Mouse (Mus musculus) kidney, adult 8-10 months (tissue): ENCODE data around the gene Pik3ap1.

Source experiments
- DNase-seq, 2 experiments: peaks; one replicate each; pipeline ENCODE4 v3.0.0; 2022

Pik3ap1 gene

DNA sequence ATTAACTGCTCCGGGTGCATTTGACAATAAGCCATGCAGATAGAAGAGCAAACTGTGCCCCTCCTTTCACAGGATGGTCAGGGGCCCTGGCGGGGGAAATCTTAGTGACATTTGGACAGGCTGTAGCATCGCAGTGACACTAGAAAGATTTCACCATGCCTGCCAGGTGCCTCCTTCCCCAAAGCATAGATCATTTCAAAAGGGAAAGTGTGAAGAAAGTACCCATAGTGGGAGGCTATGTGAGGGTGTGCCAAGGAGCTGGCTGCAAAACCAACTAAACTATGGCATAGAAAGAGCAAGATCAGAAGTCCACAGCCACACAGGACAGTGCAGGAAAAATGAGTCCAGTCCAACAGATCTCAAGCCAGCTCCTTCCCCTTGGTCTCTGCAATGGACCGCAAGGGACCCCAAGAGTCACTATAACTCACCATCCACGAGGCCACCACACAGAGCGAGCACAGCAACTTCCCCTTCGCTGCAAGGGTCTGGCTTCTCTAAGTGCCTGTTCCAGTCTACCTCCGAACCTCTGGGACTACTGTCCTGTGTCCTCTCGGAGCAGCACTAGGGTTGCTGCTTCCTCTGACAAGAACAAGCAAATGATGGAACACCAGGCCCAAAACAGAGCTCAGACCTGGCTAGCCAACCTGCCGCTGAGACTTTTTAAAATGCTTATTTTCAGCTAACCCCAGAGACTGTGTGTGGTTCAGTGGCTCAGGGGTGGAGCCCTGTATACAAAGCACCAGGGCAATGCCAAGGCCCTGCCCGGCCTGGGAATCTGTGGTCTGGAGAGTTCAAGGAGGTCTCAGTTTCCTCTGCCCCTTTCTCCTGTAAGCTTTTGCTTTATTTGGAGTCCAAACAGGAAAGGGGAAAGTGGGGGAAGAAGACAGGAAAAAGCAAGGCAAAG is 15.1 kb downstream of the Pik3ap1 start:
- DNase-seq = no peak

DNA sequence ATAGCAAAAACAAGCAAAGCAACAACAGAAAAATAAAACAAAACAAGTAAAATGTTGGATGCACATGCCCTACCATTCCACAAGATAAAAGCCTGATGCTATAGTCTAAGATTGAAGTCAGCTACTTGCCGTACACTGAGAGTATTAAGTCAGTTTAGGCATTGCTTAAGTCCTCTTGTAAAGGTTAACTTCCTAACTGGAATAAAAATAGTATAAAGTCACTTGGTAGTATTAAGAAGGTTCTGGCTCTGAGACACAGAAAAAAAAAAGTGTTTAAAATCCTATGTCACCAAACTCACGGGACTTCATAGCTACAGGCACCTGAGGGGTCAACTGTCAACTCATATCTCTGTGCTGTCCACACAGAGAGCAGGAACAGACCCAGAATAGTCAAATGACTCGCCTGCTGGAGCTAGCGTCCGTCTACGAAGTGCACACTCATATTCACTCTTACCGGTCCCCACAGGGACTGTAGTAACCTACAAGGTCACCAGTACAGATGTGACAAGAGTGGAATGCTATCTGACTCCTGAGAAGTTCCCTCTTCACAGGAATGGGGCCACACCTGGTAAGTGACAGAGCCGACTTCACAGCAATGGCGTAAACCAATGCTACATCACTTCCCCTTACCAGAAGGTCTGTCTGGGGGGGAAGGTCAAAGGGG is 17.9 kb downstream of the Pik3ap1 start:
- DNase-seq = no peak

DNA sequence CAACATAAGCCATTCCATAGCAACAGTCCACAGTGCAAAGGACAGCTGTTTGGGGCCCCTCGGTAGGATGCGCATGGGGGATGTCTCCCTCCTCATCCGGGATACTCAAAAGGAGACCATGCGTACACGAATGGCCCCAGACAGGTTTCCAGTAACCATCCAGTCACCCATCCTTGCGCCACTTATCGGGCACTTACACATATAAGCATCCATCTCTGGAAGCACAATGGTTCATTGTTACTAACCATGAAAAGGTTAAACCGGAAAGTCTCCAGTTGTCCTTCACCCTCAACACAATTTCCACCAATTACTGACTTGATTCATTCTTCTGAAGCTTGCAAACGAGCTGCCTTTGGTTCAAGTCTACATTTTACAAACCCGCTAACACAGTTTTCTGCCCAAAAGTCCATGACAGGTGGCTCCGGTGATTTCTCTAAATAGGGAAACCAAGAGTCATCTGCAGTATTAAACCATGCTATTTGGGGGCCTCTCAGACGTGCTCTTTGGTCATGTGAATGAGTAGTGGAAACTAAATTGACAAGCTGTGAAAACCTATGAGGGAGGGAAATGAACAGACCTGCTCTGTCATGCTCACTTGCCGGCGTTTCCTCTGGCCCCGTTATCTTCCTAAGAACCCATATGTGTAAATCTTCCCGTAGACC is 18.6 kb downstream of the Pik3ap1 start:
- no peak for DNase-seq

DNA sequence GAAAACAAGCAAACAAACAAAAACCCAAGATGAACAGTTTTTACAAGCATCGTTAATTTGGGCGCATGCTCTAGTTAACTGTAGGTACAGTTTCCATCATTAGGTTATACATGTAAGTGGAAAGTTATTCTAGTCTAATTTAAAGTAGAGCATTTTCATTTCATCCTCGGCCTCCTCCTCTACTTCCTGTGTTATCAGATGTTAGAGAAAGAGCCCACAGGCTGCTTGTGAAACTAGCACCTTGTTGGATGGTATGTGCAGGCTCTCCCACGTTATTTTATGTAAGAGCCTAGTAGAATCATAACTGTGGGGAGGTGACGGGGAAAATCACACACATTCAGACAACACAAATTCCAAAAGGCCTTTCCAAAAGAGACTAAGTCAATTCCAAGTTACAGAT is 19.3 kb downstream of the Pik3ap1 start:
- DNase-seq = no peak

DNA sequence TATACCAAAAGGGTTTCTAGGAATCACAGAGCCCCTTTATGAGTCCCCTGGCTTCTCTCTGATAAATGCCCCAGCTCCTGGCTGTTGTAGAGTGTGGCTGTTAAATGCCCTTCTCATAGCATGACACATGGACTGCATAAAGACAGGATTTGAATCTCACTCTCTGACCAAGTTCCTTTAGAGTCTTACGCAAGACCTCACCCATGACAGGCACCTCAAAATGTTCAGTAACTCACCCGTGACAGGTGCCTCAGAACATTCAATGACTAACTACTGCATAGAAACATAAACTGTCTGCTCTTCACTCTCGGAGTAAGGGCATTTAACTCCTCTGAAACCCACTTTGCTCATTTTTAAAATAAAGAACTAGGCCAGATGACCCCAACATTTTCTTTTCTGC is 20.4 kb downstream of the Pik3ap1 start:
- no peak for DNase-seq

DNA sequence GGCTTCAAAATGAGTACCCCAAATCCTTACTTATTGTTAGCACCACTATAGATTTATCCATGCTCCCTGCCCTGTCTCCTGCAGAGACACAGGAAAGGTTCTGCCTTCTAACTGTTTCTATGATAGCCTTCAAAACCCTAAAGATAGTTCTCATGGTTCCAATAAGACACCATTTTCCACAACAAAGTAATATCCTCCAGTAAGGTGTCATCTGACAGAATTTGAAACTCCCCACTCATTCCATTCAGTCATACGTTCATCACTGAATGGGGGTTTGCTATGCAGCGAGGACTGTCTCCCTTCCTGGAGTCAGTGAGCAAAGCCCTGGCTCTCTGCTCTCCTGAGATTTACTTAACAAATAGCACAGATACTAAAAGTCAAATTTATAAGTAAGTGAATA is 21.9 kb downstream of the Pik3ap1 start:
- no peak for DNase-seq

DNA sequence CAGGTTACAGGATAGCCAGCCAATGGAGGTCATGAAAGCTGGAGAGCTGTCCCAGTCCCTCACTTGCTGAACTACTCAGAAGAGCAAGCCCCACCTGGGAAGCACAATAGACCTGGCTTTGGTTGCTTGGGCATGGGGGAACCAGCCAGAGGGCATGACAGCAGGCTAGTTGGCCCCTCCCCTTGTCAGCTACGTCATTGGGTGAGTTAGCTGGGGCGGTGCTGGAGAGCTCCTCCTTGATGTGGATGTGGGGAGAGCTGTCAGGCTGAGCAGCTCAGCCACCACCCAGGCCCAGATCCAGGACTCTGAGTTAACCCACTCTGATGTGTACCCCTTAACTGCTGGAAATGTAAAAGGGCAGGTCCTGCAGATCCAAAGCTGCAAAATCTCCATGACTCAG is 24.4 kb downstream of the Pik3ap1 start:
- DNase-seq = no peak

DNA sequence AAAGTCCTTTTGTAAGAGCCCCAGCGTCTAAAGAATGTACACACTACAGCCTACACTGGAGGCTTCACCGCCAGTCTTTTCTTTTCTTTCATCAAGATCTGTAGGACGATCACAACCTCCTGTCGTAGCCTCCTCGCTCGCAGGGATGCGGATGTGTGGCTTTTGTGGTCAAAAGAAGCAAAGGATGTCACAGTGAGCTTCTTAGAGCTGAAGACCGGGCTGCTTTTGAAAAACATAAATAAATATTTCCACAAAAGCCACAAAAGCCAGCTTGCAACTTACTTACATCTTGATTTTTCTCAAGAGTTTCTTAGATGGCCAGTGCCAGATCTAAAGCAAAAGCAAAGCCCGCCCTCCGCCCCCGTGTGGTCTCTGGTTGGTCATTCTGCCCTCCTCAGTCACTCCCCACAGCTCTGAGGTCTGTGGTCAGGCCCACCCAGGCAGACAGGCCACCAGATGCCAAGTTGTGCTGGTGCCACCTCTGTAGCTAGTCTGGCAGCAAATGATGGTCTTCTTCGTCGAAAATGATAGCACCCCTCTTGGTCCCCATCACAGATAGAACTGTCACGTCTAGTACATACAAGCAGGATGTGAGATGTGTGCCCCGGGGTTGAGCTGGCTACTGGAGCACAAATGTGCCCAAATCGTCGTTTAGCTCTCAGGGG is 30.5 kb downstream of the Pik3ap1 start:
- DNase-seq = no peak

DNA sequence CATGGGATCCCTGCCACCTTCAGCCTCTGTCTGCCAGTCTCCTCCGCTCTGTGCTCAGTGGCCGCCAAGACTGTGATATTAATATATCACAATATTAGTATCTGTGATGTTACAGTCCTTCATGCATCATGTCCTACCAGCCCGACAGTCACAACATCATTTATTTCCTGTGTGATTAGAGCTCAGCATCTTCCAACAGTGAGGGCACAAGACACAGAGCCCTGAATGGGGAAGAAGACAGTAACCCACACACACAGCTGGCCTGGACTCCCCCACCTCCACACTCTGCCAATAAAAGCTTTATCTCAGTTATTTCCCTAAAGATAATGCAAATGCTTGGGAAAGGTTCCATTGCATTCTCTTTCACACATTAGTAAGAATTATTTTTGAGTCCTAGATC is 35.3 kb downstream of the Pik3ap1 start:
- DNase-seq = no peak

DNA sequence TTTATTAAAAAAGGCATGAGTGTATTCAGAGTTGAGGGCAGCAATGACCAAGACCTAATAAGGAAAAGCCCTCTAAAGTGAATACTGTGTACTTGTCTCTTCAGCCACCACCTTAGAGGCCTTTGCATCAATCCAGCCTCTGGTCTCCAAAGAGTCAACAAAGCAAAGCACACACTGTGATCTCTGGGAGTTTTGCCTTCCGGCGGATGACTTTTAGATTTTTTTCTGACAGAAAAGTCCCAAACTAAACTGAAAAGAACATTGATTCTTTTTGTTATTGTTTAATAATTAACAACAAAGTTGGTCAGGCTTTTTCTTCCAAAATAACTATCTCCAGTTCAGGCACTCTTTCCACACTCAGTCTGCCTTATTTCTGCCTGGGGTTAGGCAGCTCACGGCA is 36.7 kb downstream of the Pik3ap1 start:
- DNase-seq = no peak

DNA sequence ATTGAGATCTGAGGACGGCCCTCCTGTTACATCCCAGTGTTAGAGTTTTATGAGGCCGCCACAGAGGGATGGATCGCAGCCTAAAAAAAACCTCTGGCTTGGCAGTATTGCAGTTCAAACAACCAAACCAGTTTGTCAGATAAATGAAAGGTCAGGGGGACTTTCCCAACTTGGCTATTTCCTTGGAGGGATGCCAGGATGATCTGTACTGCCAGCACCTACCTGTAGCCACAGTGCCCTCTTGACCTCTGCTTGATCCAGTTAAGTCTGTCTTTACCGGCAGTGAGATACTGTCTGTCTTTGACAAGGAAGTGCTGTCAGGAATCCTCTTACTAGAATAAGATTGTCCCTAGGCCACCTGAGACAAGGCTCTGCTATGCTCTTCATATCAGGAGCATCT is 37.6 kb downstream of the Pik3ap1 start:
- no peak for DNase-seq

DNA sequence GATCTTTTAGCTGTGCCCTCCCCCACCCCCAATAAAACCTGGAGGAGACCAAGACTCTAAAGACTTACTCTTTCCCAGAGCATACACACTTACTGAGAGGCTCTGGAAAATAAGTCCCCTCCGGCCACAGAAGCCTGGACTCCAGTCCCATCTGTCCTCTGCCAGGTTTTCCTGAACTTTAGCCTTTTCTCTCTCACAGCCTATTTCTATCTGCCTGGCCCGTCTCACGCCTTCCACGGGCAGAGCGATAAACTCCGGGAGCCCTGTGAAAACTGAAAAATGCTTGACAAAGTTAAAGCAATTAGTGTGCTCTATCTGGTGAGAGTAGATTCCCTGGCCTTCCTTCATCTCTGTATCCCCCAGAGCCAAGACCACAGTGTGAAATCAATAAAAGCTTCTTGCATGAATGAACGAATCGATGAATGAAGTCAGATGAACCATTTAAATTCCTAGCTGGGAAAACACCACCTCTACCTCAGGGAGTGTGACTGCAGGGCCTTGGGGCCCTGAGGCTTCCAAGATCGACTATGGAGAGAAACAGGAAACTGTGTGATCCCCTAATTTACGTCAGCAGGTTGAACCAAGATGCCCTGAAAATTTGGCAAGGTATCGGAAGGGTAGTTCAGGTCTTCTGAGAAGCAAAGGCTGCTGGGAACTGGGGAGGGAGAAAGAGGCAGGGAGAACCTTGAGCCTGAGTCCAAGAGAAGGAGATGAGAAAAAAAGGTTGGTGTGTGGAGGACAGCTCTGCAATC is 38.6 kb downstream of the Pik3ap1 start:
- no peak for DNase-seq

DNA sequence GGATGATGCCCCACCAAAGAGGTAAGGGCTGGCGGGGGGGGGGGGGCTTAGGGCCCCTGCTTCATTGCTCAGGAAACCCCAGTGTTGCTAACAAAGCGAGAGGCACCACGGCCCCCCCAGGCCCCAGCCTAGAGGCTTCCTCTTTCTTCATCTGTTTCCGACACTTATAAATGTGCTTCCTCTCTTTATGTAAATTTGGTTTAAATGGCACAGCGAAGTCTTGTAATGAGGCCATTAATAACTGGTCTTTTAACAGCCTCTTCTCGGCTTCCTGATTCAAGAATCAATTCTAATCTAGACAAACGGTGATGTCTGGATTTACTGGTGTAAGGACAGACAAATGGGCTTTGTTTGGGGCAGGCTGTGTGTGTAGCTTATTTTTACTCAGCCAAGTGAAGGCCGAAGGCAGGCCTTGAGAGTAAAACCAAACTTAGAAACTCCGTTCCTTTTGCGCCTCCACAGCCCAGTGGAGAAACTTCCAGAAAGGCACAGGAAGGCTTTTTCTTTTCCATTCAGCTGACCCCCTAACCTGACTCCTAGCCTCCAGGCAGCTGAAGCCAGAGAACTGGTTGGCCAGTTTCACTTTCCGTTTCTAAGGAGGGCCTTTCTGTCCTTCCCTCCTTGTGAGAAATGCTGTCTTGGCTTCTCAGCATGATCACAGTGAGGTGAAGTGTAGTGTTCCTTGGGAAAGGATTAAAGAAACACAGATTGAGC is 39.7 kb downstream of the Pik3ap1 start:
- peak; percentile 24 to 26 for DNase-seq

DNA sequence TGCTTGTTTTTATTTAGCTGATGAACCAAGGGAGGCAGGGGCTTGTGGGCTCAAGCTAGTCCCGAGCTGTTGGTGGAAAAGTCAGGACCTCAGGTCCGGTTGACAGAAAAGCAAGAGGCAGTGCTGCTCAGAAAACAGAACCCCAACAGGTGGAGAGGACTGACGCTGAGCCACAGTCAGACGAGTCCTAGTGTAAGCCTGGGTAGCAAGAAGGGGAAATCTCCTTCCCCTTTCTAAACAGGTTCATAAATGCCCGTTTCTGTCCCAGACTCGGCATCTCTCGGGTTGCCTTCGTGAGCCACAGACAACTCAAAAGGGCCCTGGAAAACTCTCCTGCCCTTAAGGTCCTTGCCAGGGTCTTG is 40.3 kb downstream of the Pik3ap1 start:
- DNase-seq = no peak

DNA sequence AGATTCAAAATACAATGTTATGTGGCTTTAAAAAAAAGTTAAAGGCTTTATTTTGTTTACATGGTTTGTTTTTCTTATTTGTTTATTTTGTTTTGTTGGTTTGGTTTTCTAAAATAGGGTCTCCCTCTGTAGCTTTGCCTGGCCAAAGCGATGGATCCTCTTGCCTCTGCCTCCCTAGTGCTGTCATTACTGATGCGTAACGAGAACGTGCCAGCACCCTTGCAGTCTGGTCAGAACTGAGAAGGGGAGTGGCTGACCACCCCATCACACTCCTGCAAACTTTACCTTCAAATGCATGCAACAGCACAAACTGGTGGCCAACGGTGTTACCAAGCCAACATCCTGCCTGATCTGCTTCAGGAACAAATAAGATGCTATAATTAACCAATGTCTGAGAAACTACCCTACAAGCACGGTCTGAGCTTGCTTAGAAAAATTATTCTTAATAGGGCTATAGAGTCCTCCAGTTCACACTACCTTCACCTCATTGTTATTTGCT is 42.3 kb downstream of the Pik3ap1 start:
- DNase-seq = no peak

DNA sequence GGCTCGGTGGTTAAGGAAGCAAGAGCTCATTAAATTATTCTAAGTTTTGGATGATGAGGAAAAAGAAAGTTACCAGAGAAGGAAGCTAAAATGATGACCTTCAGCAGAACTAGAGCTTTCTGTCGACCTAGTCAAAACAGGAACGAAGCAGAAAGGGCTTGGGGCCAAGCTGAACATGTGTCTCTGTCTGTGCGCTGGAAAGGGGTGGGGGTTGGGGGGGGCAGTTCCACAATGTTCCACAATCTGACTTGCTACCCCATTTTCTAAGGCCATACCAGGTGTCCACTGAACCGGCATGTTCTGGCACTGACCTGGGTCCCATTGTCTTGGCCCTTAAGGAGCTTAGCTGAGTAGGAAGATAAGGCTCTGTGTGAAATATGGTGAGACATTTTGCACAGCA is 43.2 kb downstream of the Pik3ap1 start:
- DNase-seq = no peak

DNA sequence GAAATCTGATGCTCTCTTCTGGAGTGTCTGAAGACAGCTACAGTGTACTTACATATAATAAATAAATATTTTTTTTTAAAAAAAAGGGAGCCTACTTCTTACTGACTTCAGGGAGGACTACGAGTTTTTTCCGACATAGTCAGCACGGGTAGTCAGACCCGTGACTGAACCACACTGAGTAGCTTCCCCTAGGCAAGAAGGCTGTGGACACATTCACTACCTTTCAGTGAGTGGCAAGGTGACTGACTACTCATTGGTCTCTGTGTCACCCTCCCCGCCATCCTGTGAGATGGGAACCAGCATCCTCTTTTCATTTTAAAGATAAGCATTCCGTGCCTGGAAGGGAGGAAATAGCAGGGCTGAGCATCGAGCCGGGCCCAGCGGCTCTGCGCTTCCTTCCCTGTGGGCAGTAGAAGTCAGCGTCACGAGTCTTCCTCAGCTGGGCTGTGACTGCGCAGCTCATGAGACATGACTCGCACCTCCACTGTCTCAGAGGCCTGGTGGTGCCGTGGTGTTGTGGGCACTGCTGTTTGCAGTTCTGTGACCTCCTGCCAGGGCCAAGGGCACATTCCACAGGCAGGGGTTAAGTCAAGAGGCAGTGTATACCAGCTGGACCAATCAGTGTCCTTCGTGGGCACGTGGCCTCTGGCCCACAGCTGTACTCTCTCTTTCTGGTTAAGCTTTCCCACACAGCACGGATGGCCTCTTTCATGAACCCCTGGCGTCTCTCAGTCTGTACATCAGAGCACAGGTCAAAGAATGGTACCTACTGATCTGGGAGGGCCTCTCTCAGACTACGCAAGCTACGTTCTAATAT is 45.7 kb downstream of the Pik3ap1 start:
- peak in 1 of 2 experiments; percentile 14 for DNase-seq

DNA sequence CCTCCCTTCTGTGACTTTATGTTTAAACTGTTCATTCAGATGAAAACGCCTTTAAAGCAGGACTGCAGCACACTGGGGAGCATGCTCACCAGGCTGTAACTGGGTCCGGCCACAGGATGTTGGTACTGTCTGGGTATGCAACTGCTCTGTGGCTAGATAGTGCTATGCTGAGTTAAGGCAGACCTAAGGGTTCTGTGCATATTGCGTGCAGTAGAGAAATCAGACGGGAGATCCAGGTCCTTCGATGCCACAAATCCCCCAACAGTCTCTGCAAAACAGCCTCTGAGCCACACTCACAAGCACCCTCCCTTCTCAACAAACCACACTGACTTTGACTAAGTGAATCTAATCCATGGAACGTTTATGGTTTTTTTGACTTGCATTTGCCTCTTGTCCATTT is 46.5 kb downstream of the Pik3ap1 start:
- no peak for DNase-seq

DNA sequence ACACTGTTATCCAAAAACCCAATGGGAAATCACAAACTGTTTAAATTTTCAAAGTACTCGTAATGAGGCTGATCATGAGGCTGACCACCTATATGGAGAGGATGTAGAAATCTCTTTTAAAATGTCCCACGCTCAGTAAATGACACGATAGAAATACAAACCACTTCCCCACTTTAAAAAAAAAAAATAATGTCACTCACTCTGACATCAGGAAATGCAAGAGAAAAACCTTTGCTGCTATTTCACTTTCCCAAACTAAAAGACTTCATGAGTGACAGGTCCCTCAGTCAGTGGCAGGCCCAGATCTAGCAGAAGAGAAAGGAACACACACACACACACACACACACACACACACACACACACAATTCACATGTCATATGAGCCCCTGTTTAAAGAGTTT is 49.2 kb downstream of the Pik3ap1 start:
- no peak for DNase-seq

DNA sequence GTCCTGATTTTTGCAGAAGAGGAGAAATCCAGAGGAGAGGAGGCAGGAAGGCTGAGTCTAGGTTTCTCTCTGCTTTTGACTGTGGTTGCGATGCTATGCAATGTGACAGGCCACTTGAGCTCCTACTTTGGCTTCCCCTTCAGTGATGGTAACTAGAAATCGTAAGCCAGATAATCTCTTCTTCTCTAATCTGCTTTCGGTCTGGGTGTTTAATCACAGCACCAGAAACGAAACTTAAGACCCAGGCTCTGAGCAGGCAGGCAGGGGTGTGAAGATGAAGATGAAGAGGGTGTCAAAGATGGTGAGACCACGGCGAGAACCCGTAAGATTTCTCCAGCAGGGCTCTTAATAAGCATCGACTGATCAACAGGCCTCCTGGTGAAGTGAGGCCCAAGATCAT is 51.9 kb downstream of the Pik3ap1 start:
- DNase-seq = no peak

DNA sequence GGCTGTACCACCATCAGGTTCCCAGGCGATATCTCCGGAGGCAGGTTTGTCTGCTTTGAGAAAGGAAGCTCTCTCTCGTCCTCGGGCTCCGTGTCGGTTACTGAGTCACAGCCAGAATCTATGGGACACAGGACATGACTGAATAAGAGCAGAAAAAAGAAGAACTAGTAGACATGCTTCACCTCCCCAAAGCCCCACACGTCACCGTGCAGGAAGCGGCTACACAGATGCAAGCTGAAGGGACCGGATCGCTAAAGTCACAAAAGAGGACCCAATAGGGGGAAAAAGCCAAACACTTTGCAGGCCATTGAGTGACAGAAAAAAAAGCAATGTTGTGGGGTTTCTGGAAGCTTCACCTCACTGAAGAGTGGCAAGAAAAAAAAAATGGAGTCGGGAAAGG is 52.7 kb downstream of the Pik3ap1 start:
- DNase-seq = no peak
